Mouse (Mus musculus) hindbrain, embryonic 12.5 days (tissue): ENCODE measurements around the gene Numb. TPM values are rescaled to one million over a fixed set of nuclear protein-coding genes. Genes with fewer than 3 reads are reported as not detected.
A peak's percentile ranks its signal among the peaks of the same experiment; 100 is the strongest.
"Not testable (repeated sequence)": the region's sequence is repeated elsewhere in the genome, so short reads cannot be mapped to it uniquely, and the experiment has no call there.

Source experiments
- ATAC-seq: fragments of 200-750 bp; cut with Nextera tagmentation; 2 replicates; pipeline ENCODE4 v1.8.0; 2017; ENCODE audit warnings: moderate TSS enrichment; ENCODE audit not compliant: low FRiP score
- H3K27ac ChIP-seq: fragments of 300-500 bp; sonication (generic); 2 replicates; pipeline ENCODE4 v1.5.1; 2016; ENCODE audit warnings: mild to moderate bottlenecking
- H3K27me3 ChIP-seq: fragments of 300-500 bp; sonication (generic); 2 replicates; pipeline ENCODE4 v1.6.1; 2016; ENCODE audit warnings: mild to moderate bottlenecking
- H3K36me3 ChIP-seq: fragments of 300-500 bp; sonication (generic); 2 replicates; pipeline ENCODE4 v1.6.1; 2016; ENCODE audit warnings: mild to moderate bottlenecking
- H3K4me1 ChIP-seq: fragments of 300-500 bp; sonication (generic); 2 replicates; pipeline ENCODE4 v1.6.1; 2016
- H3K4me2 ChIP-seq: fragments of 300-500 bp; sonication (generic); replicated peaks from 2 replicates; pipeline ENCODE4 v1.6.1; 2016; ENCODE audit warnings: mild to moderate bottlenecking
- H3K4me3 ChIP-seq: fragments of 300-500 bp; sonication (generic); 2 replicates; pipeline ENCODE4 v1.5.1; 2016; ENCODE audit warnings: mild to moderate bottlenecking
- H3K9ac ChIP-seq: fragments of 300-500 bp; sonication (generic); 2 replicates; pipeline ENCODE4 v1.6.1; 2016; ENCODE audit warnings: mild to moderate bottlenecking, moderate library complexity
- H3K9me3 ChIP-seq: fragments of 300-500 bp; sonication (generic); replicated peaks from 2 replicates; pipeline ENCODE4 v1.6.1; 2016; ENCODE audit warnings: mild to moderate bottlenecking
- WGBS: fragments of 180-500 bp; shearing (Covaris S2); methylation state at CpG from one replicate; pipeline ENCODE4 v1.1.7; 2016; 5-methylcytosine and 5-hydroxymethylcytosine counted together
- polyA plus RNA-seq: library from polyadenylated mRNA; unstranded; fragments of >200 nt; fragmentation: Nextera tagmentation; extraction: Ambion mirVana; gene quantifications from 2 replicates; pipeline ENCODE4 v1.2.1, GENCODE M21; 2016

The Numb gene
- polyA plus RNA-seq, 1 experiment from 2014 or later = 31.5 TPM

DNA sequence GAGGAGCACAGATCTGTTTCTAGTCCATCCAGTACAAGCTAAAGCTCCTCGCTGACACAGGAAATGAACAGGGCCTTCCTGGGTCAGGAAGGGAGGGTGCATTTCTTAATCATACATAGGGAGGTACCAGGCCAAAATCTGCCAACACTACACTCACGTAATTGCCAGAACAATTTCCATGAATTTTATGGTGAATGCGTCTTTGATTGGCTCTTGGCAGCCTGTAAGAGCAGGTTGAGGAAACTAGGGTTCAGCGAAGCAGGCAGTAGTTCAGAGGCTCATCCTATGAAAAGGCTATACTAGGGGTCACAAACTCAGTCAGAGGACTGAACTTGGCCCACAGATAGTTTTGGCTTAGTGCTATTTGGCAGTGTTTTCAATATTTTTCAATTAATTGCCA is 18.3 kb upstream of the Numb start:
- 61% methylated on average over 4 of the region's 4 CpGs for WGBS

DNA sequence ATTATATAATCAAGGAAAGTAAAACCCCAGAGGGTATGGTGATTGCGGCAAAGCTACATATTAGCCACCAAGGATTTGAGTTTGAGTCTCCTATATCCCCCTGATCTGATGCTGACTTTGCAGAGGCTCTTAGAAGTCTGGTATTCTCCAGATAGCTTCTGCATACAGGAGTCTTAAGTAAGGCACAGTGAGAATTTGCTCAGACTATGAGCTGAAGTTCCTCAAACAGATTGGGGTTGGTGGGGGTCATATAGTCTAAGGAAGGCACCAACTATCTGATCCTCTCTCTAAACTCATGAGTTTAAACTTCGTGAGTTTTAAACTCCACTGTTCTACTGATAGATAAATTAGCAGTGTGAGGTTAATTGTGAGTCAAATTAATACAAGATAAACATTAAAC is 17.6 kb upstream of the Numb start:
- no peak overlapping the region for H3K9ac ChIP-seq
- no peak overlapping the region for H3K4me2 ChIP-seq
- H3K36me3 ChIP-seq = no peaks in the 10 kb centered on the region
- H3K4me3 ChIP-seq = no peak overlapping the region
- no peaks in the 10 kb centered on the region for H3K4me1 ChIP-seq
- no peak overlapping the region for H3K27ac ChIP-seq
- WGBS = 78% methylated on average over 2 of the region's 2 CpGs
- ATAC-seq = no peak
- no peaks in the 10 kb centered on the region for H3K27me3 ChIP-seq
- H3K9me3 ChIP-seq = no peaks in the 10 kb centered on the region

More for the DNA sequence above, 18.3 kb upstream of the Numb start:
- Histone ChIP-seq H3K9me3 (no peaks in the 10 kb centered on the region), H3K4me3 (no peak overlapping the region), H3K27me3 (no peaks in the 10 kb centered on the region), H3K4me1 (no peaks in the 10 kb centered on the region), H3K27ac (no peak overlapping the region), H3K36me3 (no peaks in the 10 kb centered on the region), H3K9ac (no peak overlapping the region), H3K4me2 (no peak overlapping the region)
- no peak for ATAC-seq

DNA sequence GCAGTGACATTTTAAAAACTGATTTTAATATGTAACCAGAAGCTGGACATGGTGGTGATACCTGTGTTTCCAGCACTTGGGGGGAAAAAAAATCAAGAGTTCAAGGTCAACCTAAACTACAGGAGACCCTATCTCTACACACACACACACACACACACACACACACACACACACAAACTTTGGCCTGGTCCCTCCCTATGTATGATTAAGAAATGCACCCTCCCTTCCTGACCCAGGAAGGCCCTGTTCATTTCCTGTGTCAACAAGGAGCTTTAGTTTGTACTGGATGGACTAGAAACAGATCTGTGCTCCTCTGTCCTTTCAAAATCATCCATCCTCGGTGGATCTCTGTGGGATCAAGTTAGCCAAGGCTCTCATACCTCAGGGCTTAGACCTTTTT is 16.9 kb upstream of the Numb start:
- not testable (repeated sequence) for H3K4me2 ChIP-seq, H3K4me1 ChIP-seq, H3K27me3 ChIP-seq, H3K4me3 ChIP-seq, H3K9me3 ChIP-seq, ATAC-seq, H3K9ac ChIP-seq, H3K27ac ChIP-seq, H3K36me3 ChIP-seq
- 56% methylated on average over 1 of the region's 1 CpGs for WGBS

DNA sequence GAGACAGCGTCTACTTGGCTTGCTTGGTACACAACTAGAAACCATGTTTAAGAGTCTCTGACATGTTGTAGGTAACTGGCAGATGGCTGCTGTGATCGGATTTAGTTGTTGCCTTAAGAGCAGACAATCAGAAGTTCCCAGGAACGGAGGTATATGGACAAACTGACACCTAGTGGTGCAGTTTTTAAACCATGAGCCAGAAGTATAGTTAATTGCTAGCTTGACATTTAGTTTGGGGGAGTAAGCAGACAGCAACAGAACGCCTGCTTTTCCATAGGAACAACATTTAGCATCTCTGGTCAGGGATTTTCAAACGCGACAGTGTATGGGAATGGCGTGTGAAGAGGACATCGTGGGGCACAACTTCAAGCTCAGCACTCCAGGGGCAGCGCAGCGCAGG is 15.9 kb upstream of the Numb start:
- Histone ChIP-seq H3K4me1 (no peaks in the 10 kb centered on the region), H3K4me3 (no peak overlapping the region), H3K9ac (no peak overlapping the region), H3K4me2 (no peak overlapping the region), H3K27ac (no peak overlapping the region), H3K36me3 (no peaks in the 10 kb centered on the region), H3K9me3 (no peaks in the 10 kb centered on the region), H3K27me3 (no peaks in the 10 kb centered on the region; the same call in 1 of the 2 replicates)
- no peak for ATAC-seq
- 65% methylated on average over 10 of the region's 10 CpGs for WGBS

DNA sequence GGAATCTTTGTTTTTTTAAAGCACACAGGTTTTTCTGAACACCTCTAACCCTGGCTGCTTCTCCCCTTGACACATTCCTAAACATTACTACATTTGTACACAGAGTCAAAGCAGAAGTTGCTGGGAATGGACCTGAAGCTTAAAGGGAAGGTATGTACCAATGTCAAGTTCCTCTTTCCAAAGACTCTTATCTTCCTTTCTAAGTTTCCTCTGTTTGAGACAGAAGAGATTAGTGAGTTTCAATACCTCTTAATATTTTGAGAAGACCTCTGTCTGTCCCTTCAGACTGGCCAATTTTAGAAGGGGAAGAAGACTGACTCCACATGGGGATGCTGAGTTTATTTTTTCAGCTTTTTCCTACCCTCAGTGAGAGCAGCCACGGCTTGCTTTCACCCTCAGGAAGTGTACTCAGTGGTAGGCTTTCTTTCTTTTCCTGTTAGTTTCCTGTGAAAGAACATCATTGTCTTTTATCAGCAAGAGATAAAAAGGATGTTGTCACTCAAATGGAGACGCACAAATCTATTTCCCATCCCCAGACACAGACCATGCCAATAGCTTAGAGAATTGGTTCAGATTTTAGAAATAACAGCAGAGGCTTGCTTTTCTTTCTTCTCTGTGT is 7.6 kb upstream of the Numb start:
- H3K36me3 ChIP-seq = no peaks in the 10 kb centered on the region
- H3K4me1 ChIP-seq = no peaks in the 10 kb centered on the region
- no peak overlapping the region for H3K27ac ChIP-seq
- no peaks in the 10 kb centered on the region; the same call in 1 of the 2 replicates for H3K27me3 ChIP-seq
- no peak overlapping the region for H3K4me2 ChIP-seq
- H3K9me3 ChIP-seq = no peaks in the 10 kb centered on the region
- no peak overlapping the region for H3K4me3 ChIP-seq
- H3K9ac ChIP-seq = no peak overlapping the region
- no peak for ATAC-seq
- 35% methylated on average over 2 of the region's 2 CpGs for WGBS

DNA sequence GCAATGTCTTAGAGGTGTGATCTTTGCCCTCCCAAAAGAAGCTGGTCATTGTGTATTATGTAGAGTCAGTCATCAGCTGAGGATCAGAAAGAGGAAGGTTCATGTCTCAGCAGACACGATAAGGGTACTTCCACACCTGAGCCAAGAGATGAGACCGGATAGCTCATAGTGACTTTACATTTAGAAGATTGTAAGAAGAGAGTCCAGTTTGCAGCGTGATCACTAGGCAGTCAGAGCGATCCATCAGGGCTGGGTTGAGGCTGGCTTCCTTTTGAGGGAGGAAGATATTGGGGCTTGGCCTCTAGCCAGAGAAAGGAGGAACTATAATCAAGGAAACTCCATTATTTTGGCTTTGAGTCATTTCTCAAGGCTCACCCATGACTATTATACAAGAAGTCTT is 6.0 kb upstream of the Numb start:
- H3K36me3 ChIP-seq = no peaks in the 10 kb centered on the region
- H3K9me3 ChIP-seq = no peaks in the 10 kb centered on the region
- no peak for ATAC-seq
- no peaks in the 10 kb centered on the region for H3K27me3 ChIP-seq
- no peak overlapping the region for H3K4me3 ChIP-seq
- H3K27ac ChIP-seq = no peak overlapping the region
- H3K4me2 ChIP-seq = no peak overlapping the region
- no peak overlapping the region for H3K9ac ChIP-seq
- WGBS = 82% methylated on average over 4 of the region's 4 CpGs
- H3K4me1 ChIP-seq = peaks cover 4% of the 10 kb centered on the region

DNA sequence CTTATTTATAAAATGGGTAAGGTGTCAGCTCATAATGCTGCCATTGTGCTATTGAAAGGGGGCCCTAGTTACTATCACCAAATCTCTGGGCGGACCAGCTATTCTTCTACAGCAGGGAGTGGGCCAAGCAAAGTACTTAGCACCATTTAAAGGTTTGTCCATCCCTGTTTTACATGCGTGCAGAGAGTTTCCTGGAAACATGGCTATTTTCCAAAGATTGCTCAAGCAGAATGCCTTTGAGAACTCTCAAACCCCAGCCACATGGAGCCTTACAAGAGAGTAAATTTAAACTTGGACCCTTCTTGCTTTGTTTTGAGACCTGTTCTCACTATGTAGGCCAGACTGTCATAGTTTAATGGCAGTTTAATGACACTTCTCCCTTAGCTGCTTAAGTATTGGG is 4.3 kb upstream of the Numb start:
- Histone ChIP-seq H3K36me3 (no peaks in the 10 kb centered on the region), H3K9me3 (no peaks in the 10 kb centered on the region), H3K4me3 (no peak overlapping the region), H3K27ac (no peak overlapping the region), H3K4me2 (no peak overlapping the region), H3K4me1 (peaks cover 7% of the 10 kb centered on the region), H3K9ac (no peak overlapping the region), H3K27me3 (no peaks in the 10 kb centered on the region)
- WGBS = 88% methylated on average over 2 of the region's 2 CpGs
- ATAC-seq = no peak

DNA sequence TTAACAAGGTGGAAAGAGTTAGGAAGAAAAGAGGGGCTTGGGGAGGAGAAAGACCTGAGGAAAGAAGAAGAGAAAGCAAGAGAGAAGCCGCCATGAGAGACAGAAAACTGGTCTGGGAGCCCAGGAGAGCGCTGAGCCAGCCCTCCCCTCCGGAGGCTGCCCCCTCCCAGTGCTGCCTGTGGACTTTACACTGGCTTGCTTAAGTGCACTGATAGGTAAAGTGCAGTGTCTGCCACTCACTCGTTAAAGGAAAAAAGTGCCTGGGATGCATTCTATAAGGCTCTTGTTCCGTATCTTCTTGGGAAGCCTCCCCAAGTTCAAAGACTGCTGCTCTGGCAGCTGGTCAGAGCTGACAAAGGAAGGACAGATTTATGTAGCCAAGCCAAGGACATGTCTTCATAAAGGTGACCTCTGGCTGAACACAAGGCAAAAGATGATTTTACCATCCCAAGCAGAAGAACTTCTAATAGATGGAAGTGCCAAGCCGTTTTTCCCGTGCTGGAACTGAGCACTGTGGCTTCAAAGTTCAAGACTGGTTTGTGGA is 3.5 kb upstream of the Numb start:
- no peak overlapping the region for H3K9ac ChIP-seq
- H3K4me2 ChIP-seq = no peak overlapping the region
- H3K27me3 ChIP-seq = no peaks in the 10 kb centered on the region
- H3K4me1 ChIP-seq = peaks cover 14% of the 10 kb centered on the region
- H3K4me3 ChIP-seq = no peak overlapping the region
- no peak overlapping the region for H3K27ac ChIP-seq
- WGBS = 70% methylated on average over 7 of the region's 7 CpGs
- H3K36me3 ChIP-seq = no peaks in the 10 kb centered on the region
- no peaks in the 10 kb centered on the region for H3K9me3 ChIP-seq
- ATAC-seq = no peak

DNA sequence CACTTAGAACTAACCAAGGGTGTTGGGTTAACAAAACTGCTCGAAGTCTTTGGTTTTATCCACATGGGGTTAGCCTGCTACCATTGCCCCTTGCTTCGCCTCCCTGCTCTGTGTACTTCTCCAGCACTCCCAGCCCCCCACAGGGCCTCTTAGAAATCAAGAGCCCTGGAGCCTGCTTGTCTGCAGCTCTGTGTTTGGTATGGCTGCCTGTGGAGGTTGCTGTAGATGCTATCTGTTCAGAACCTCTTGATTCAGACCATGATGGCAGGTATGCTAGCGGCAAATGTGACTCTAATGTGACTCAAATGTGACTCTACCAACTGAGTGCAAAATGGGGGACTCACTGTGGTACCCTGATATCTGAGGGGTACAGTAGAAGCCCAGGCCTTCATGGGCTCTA is 2.6 kb upstream of the Numb start:
- WGBS = 64% methylated on average over 3 of the region's 3 CpGs
- Histone ChIP-seq H3K9me3 (no peaks in the 10 kb centered on the region), H3K36me3 (no peaks in the 10 kb centered on the region), H3K27me3 (no peaks in the 10 kb centered on the region), H3K4me3 (no peak overlapping the region), H3K9ac (no peak overlapping the region), H3K4me2 (no peak overlapping the region), H3K4me1 (peaks cover 17% of the 10 kb centered on the region), H3K27ac (no peak overlapping the region)
- ATAC-seq = no peak

DNA sequence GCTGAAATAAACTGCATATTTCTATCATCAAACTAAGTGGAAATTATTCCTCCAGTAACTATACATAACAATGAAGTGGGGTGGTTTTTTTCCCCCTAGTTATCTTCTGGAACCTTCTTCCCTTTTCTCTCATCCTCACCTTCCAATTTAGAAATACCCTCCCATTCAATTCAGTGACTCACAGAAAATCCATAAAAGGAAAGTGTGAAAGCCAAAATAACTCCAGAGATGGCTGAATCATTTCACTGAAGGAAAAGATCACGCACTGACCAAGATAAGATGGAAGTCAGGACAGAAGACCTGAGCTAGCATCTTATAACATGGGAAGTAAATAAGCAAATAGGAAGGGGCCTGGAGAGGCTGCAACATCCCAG is 1.7 kb upstream of the Numb start:
- Histone ChIP-seq H3K9me3 (no peaks in the 10 kb centered on the region), H3K27ac (no peak overlapping the region), H3K4me2 (no peak overlapping the region), H3K9ac (no peak overlapping the region), H3K27me3 (no peaks in the 10 kb centered on the region), H3K36me3 (no peaks in the 10 kb centered on the region), H3K4me1 (peaks cover 17% of the 10 kb centered on the region), H3K4me3 (no peak overlapping the region)
- WGBS = 87% methylated on average over 1 of the region's 1 CpGs
- ATAC-seq = no peak

DNA sequence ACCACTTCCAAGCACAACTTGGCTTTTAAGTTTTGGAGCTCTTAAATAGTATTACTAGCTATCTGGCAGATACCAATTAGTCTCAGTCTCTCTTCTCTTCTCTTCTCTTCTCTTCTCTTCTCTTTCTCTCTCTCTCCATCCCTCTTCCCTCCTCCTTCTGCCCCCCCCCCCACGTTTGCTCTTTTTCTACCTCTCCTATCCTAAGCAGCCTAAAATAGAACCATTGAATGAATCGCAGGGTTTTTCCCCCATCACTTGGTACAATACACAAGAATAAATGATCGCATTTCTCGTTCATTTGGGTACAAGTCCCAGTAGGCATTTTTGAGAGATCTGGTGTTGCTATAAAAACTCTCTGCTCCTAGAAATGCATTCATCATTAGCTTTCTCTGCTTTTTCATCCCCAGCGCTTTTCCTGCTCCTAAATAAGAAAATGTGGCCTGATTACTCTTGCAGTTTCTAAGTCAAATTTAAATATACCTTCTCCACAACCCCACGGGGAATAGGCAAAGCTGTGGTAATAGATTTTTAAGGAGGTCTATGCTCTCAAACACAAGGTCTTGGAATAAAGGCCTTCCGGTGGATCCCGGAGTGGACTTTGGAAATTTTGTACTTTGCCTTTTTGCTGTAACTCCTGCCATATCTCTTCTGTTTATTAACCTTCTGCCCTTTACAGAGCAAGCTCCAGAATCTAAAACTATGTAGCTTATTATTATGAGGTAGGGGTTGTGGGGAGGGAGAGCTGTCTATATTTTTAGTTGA is 1.2 kb upstream of the Numb start:
- peak overlapping the region; percentile 52 for H3K4me2 ChIP-seq
- ATAC-seq = no peak
- H3K9me3 ChIP-seq = no peaks in the 10 kb centered on the region
- H3K36me3 ChIP-seq = no peaks in the 10 kb centered on the region
- no peak overlapping the region for H3K27ac ChIP-seq
- H3K4me1 ChIP-seq = peaks cover 17% of the 10 kb centered on the region
- H3K27me3 ChIP-seq = no peaks in the 10 kb centered on the region
- 42% methylated on average over 8 of the region's 8 CpGs for WGBS
- peak overlapping the region; percentile 93 for H3K4me3 ChIP-seq
- H3K9ac ChIP-seq = peak overlapping the region; percentile 62

DNA sequence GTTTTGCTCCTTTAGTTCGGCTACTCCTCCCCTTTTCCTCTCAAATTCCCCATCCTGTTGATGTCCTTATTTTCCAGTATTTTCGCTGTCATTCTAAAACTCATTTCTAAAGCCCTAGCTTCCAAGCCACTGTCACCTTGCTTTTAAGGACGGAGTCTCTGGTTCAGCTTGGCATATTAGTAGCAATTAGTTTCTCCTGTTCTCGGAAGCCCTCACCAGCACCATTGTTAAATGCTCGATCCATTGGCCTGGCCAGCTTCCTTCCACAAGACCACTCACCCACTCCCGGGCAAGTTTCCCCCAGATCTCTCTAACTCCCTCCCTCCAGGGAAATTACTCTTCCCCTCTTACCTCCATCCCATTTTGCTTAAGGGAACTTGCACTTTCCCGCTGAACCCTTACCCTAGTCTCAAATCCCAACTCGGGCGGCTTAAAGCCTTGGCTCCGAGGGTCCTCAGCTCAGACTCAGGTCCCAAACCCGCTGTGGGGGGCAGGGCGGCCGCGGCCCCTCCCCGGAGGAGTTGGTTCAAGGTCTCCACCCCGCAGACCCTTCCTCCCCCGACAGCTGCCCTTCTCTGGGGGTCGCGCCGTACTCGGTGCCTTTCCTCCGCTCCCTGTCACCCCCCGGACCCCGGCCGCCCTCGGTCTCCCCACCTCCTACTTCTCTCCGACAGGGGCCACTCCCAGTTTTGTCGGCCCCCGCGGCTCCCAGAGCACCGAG is 853 bp downstream of the Numb start:
- Histone ChIP-seq H3K9ac (peak overlapping the region; percentile 90), H3K9me3 (no peaks in the 10 kb centered on the region), H3K4me2 (peak overlapping the region; percentile 95), H3K36me3 (no peaks in the 10 kb centered on the region; the same call in 1 of the 2 replicates), H3K4me3 (peak overlapping the region; percentile 93), H3K27ac (peak overlapping the region; percentile 89), H3K27me3 (no peaks in the 10 kb centered on the region), H3K4me1 (peaks cover 17% of the 10 kb centered on the region)
- WGBS = under 1% methylated on average over 31 of the region's 31 CpGs
- no peak for ATAC-seq
